Mouse (Mus musculus) MEL (cell line): Measurements from ENCODE around the gene Ghrl. TPM values are rescaled to one million over a fixed set of nuclear protein-coding genes. Genes with fewer than 3 reads are reported as not detected.
A peak's percentile ranks its signal among the peaks of the same experiment; 100 is the strongest.

Source experiments
- DNase-seq: peaks from one replicate; pipeline ENCODE4 v3.0.0; 2011; ENCODE audit warnings: low read depth, low spot score
- H3K27ac ChIP-seq: 2 replicates; pipeline ENCODE4 v1.5.1; 2012; ENCODE audit warnings: low read depth, mild to moderate bottlenecking, control low read depth, low read length, moderate library complexity; ENCODE audit not compliant: control insufficient read depth
- H3K27me3 ChIP-seq, 2 experiments: fragments of 150-350 bp in 1 of 2; sonication (generic) in 1 of 2; 2 replicates each; pipeline ENCODE4 v1.6.1; 2012; ENCODE audit warnings: low read length in 2 of 2, mild to moderate bottlenecking in 2 of 2, improper control_type of control experiment in 1 of 2, moderate library complexity in 1 of 2; ENCODE audit not compliant: insufficient read depth in 2 of 2, control insufficient read depth in 1 of 2
- H3K36me3 ChIP-seq, 2 experiments: 2 replicates each; pipeline ENCODE4 v1.6.1; 2012 to 2014; ENCODE audit warnings: low read length in 2 of 2, improper control_type of control experiment in 1 of 2, inconsistent platforms in 1 of 2, mild to moderate bottlenecking in 1 of 2; ENCODE audit not compliant: insufficient read depth in 2 of 2, control insufficient read depth in 1 of 2
- H3K4me1 ChIP-seq, 2 experiments: fragments of 150-350 bp in 1 of 2; sonication (generic) in 1 of 2; 2 replicates each; pipeline ENCODE4 v1.6.1; 2012; ENCODE audit warnings: low read length in 2 of 2, improper control_type of control experiment in 1 of 2, mild to moderate bottlenecking in 1 of 2; ENCODE audit not compliant: insufficient read depth in 2 of 2, control insufficient read depth in 1 of 2
- H3K4me3 ChIP-seq, 2 experiments: fragments of 150-350 bp in 1 of 2; sonication (generic) in 1 of 2; 2 replicates each; pipeline ENCODE4 v1.5.1; 2012; ENCODE audit warnings: low read depth in 2 of 2, low read length in 2 of 2, mild to moderate bottlenecking in 2 of 2, moderate library complexity in 2 of 2, control low read depth in 1 of 2, improper control_type of control experiment in 1 of 2; ENCODE audit not compliant: control insufficient read depth in 1 of 2, insufficient read depth in 1 of 2
- H3K79me2 ChIP-seq: 2 replicates; pipeline ENCODE4 v1.6.1; 2012; ENCODE audit warnings: mild to moderate bottlenecking, low read length, moderate library complexity; ENCODE audit not compliant: control insufficient read depth, poor library complexity, insufficient read depth
- H3K9ac ChIP-seq: 2 replicates; pipeline ENCODE4 v1.6.1; 2012; ENCODE audit warnings: low read depth, mild to moderate bottlenecking, control low read depth, low read length, moderate library complexity; ENCODE audit not compliant: control insufficient read depth, poor library complexity, severe bottlenecking
- H3K9me3 ChIP-seq: fragments of 150-350 bp; sonication (generic); replicated peaks from 2 replicates; pipeline ENCODE4 v1.6.1; 2012; ENCODE audit warnings: mild to moderate bottlenecking, low read length, improper control_type of control experiment, moderate library complexity; ENCODE audit not compliant: insufficient read depth
- BHLHE40 ChIP-seq: IDR thresholded peaks from 2 replicates; pipeline ENCODE4 v1.6.1; 2012; ENCODE audit warnings: low read depth, mild to moderate bottlenecking, inconsistent platforms, low read length, improper control_type of control experiment, borderline replicate concordance
- E2F4 ChIP-seq: IDR thresholded peaks from 2 replicates; pipeline ENCODE4 v1.6.1; 2011; ENCODE audit warnings: low read depth, low read length, improper control_type of control experiment, borderline replicate concordance
- ELF1 ChIP-seq: IDR thresholded peaks from 2 replicates; pipeline ENCODE4 v1.6.1; 2014; ENCODE audit warnings: low read depth, mild to moderate bottlenecking, inconsistent platforms, low read length, improper control_type of control experiment, moderate library complexity
- EP300 ChIP-seq, 2 experiments: IDR thresholded peaks; 2 replicates each; pipeline ENCODE4 v1.6.1; 2011; ENCODE audit warnings: improper control_type of control experiment in 2 of 2, low read length in 2 of 2, low read depth in 1 of 2, mild to moderate bottlenecking in 1 of 2
- HCFC1 ChIP-seq: IDR thresholded peaks from 2 replicates; pipeline ENCODE4 v1.6.1; 2012; ENCODE audit warnings: low read depth, mild to moderate bottlenecking, inconsistent platforms, low read length, improper control_type of control experiment, moderate library complexity
- MAFK ChIP-seq: IDR thresholded peaks from 2 replicates; pipeline ENCODE4 v1.6.1; 2011; ENCODE audit warnings: low read depth, mild to moderate bottlenecking, low read length, improper control_type of control experiment, borderline replicate concordance
- MAX ChIP-seq: IDR thresholded peaks from 2 replicates; pipeline ENCODE4 v1.6.1; 2011; ENCODE audit warnings: low read length, improper control_type of control experiment
- MEF2A ChIP-seq: IDR thresholded peaks from 2 replicates; pipeline ENCODE4 v1.6.1; 2014; ENCODE audit warnings: low read depth, mild to moderate bottlenecking, inconsistent platforms, low read length, improper control_type of control experiment; ENCODE audit not compliant: poor library complexity, insufficient replicate concordance, severe bottlenecking; ENCODE audit errors: extremely low read depth
- MXI1 ChIP-seq: IDR thresholded peaks from 2 replicates; pipeline ENCODE4 v1.6.1; 2011; ENCODE audit warnings: mild to moderate bottlenecking, low read depth, low read length, improper control_type of control experiment
- MYC ChIP-seq: IDR thresholded peaks from 2 replicates; pipeline ENCODE4 v1.6.1; 2011; ENCODE audit warnings: low read depth, mild to moderate bottlenecking, low read length, improper control_type of control experiment, moderate library complexity
- NELFE ChIP-seq: IDR thresholded peaks from 2 replicates; pipeline ENCODE4 v1.6.1; 2011; ENCODE audit warnings: low read depth, low read length, improper control_type of control experiment
- POLR2A ChIP-seq, 2 experiments: IDR thresholded peaks; 2 replicates each; pipeline ENCODE4 v1.6.1; 2011 to 2012; ENCODE audit warnings: low read length in 2 of 2, mild to moderate bottlenecking in 2 of 2, control low read depth in 1 of 2, improper control_type of control experiment in 1 of 2, low read depth in 1 of 2, moderate library complexity in 1 of 2; ENCODE audit not compliant: control insufficient read depth in 1 of 2, insufficient read depth in 1 of 2, poor library complexity in 1 of 2
- RAD21 ChIP-seq: IDR thresholded peaks from 2 replicates; pipeline ENCODE4 v1.6.1; 2011; ENCODE audit warnings: mild to moderate bottlenecking, low read depth, low read length, improper control_type of control experiment
- SIN3A ChIP-seq: IDR thresholded peaks from 2 replicates; pipeline ENCODE4 v1.6.1; 2012; ENCODE audit warnings: low read length, improper control_type of control experiment, inconsistent platforms
- UBTF ChIP-seq: IDR thresholded peaks from 2 replicates; pipeline ENCODE4 v1.6.1; 2012; ENCODE audit warnings: low read depth, mild to moderate bottlenecking, inconsistent platforms, low read length, improper control_type of control experiment, moderate library complexity, borderline replicate concordance; ENCODE audit not compliant: insufficient read depth
- ZNF384 ChIP-seq: IDR thresholded peaks from 2 replicates; pipeline ENCODE4 v1.6.1; 2012; ENCODE audit warnings: low read depth, mild to moderate bottlenecking, inconsistent platforms, low read length, improper control_type of control experiment
- polyA plus RNA-seq, 2 experiments: library from polyadenylated mRNA; stranded (reverse) in 1 of 2; unstranded in 1 of 2; fragments of >175 nt in 1 of 2; fragments of >200 nt in 1 of 2; gene quantifications; 2 replicates each; pipeline versions ENCODE4 v1.2.1 to v1.2.4; 2012; ENCODE audit warnings: low replicate concordance in 2 of 2, low read depth in 1 of 2; ENCODE audit not compliant: insufficient read length in 2 of 2, insufficient read depth in 1 of 2, missing spikeins in 1 of 2
- total RNA-seq: library from RNA; depleted of rRNA; stranded (reverse); fragments of 300-350 nt; gene quantifications from 2 replicates; pipeline ENCODE4 v1.2.3, GENCODE M21; 2012

Gene Ghrl
- total and polyA plus RNA-seq, 3 experiments: 0.81 to 2.8 TPM; not detected in 1

DNA sequence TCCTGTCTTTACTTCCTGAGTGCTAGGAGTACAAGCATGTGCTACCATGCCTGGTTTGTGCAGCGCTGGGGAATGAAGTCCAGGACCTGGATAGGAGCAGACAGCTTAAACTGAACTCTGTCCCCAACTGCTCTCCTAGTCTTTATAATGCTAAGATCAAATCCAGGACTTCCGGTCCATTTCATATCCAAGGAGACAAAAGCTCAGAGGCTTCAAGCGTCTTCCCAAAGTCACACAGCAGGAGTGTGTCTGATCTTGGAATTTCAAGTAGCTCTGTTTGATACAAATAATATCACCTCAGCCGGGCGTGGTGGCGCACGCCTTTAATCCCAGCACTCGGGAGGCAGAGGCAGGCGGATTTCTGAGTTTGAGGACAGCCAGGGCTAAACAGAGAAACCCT, 43.7 kb downstream of the Ghrl start:
- no peak for DNase-seq
- H3K4me1 ChIP-seq: peaks cover 8 to 13% of the 10 kb centered on the region in 2 experiments; a peak in 3 of 4 replicates
- no peaks in the 10 kb centered on the region for H3K27me3 ChIP-seq
- TF ChIP-seq SIN3A (no peak), MXI1 (no peak), MEF2A (no peak), HCFC1 (no peak), E2F4 (no peak), BHLHE40 (no peak), UBTF (no peak), RAD21 (no peak), POLR2A (IDR thresholded peaks at IDR 0.05; ENCODE audit: control insufficient read depth in 1 of 2, insufficient read depth in 1 of 2, low read depth in 1 of 2, low read length in 2 of 2, poor library complexity in 1 of 2) (no peak), ZNF384 (no peak)
- H3K79me2 ChIP-seq: no peaks in the 10 kb centered on the region
- peaks cover 0 to 5% of the 10 kb centered on the region in 2 experiments; a peak in 2 of 4 replicates for H3K36me3 ChIP-seq
- H3K27ac ChIP-seq: no peak overlapping the region
- no peak overlapping the region for H3K9ac ChIP-seq
- no peak overlapping the region for H3K4me3 ChIP-seq
- H3K9me3 ChIP-seq: no peaks in the 10 kb centered on the region

DNA sequence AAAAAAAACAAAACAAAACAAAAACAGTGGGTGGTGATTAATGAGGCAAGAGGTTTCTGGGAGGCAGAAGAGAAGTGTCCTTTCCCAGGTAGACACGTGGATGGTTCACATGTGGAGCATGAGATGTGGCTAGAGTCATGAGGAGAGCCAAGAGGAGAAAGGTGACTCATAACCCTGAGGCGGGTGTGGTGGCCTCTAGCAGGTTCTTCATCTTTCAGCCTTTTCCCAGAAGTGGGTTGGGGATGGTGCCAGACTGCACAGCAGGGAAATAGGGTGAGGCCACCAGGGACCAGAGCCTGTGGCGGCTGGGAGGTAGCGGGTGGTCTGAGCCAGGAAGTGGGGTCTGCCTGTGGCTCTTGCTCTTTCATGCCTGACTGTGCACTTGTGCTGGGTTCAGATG, 44.4 kb downstream of the Ghrl start:
- H3K27me3 ChIP-seq: no peaks in the 10 kb centered on the region
- peaks cover 0 to 5% of the 10 kb centered on the region in 2 experiments; a peak in 2 of 4 replicates for H3K36me3 ChIP-seq
- peak; percentile 49 for DNase-seq
- H3K9ac ChIP-seq: no peak overlapping the region
- H3K79me2 ChIP-seq: no peaks in the 10 kb centered on the region
- H3K4me3 ChIP-seq: no peak overlapping the region
- TF ChIP-seq EP300 (IDR thresholded peaks at IDR 0.05; ENCODE audit: low read depth in 1 of 2, low read length in 2 of 2) (no peak), MYC (0 out of 2 replicates have a peak, but pooled peaks have one; percentile 31), MAFK (no peak), ELF1 (no peak), NELFE (no peak), MAX (0 out of 2 replicates have a peak, but pooled peaks have one; percentile 39)
- no peak overlapping the region for H3K27ac ChIP-seq
- H3K4me1 ChIP-seq: peaks cover 6 to 11% of the 10 kb centered on the region in 2 experiments; a peak in 2 of 4 replicates
- H3K9me3 ChIP-seq: no peaks in the 10 kb centered on the region
